Mouse (Mus musculus) lung, embryonic 16.5 days (tissue): ENCODE measurements at regions not wholly inside any gene's neighbourhood (a gene's known extent, or its start where the extent isn't known, plus 50 kb on each side); places are given as distances from the start of the nearest gene placed in this dataset.

ENCODE experiments used
- ATAC-seq: fragments of 200-750 bp; cut with Nextera tagmentation; 2 replicates; pipeline ENCODE4 v1.8.0; 2017; ENCODE audit warnings: low read depth, mild to moderate bottlenecking, moderate library complexity
- H3K27ac ChIP-seq: fragments of 300-500 bp; sonication (generic); 2 replicates; pipeline ENCODE4 v1.5.1; 2014; ENCODE audit warnings: mild to moderate bottlenecking, control low read depth, low read length
- H3K27me3 ChIP-seq: fragments of 300-500 bp; sonication (generic); 2 replicates; pipeline ENCODE4 v1.6.1; 2014; ENCODE audit warnings: low read depth, low read length, mixed read lengths; ENCODE audit not compliant: control insufficient read depth, insufficient read depth
- H3K36me3 ChIP-seq: fragments of 300-500 bp; sonication (generic); 2 replicates; pipeline ENCODE4 v1.6.1; 2014; ENCODE audit warnings: low read length; ENCODE audit not compliant: control insufficient read depth, insufficient read depth
- H3K4me1 ChIP-seq: fragments of 300-500 bp; sonication (generic); replicated peaks from 2 replicates; pipeline ENCODE4 v1.6.1; 2014; ENCODE audit warnings: low read length, mixed read lengths; ENCODE audit not compliant: control insufficient read depth, insufficient read depth
- H3K4me2 ChIP-seq: fragments of 300-500 bp; sonication (generic); 2 replicates; pipeline ENCODE4 v1.6.1; 2014; ENCODE audit warnings: low read depth, low read length, control low read depth
- H3K4me3 ChIP-seq: fragments of 300-500 bp; sonication (generic); 2 replicates; pipeline ENCODE4 v1.5.1; 2014; ENCODE audit warnings: mild to moderate bottlenecking, low read length, control low read depth
- H3K9ac ChIP-seq: fragments of 300-500 bp; sonication (generic); 2 replicates; pipeline ENCODE4 v1.6.1; 2014; ENCODE audit warnings: low read length, control low read depth
- H3K9me3 ChIP-seq: fragments of 300-500 bp; sonication (generic); 2 replicates; pipeline ENCODE4 v1.6.1; 2016; ENCODE audit warnings: low read length; ENCODE audit not compliant: control insufficient read depth
- WGBS: fragments of 180-500 bp; shearing (Covaris S2); extraction: QIAGEN DNeasy Blood & Tissue Kit; methylation state at CpG from one replicate; pipeline ENCODE4 v1.1.7; 2014; 5-methylcytosine and 5-hydroxymethylcytosine counted together

- Histone ChIP-seq H3K27ac (no peak overlapping the region), H3K4me2 (no peak overlapping the region), H3K27me3 (no peaks in the 10 kb centered on the region), H3K9ac (no peak overlapping the region), H3K9me3 (no peaks in the 10 kb centered on the region), H3K36me3 (no peaks in the 10 kb centered on the region), H3K4me3 (no peak overlapping the region), H3K4me1 (no peaks in the 10 kb centered on the region)
- WGBS, result 73% methylated on average over 11 of the region's 11 CpGs
- no peak for ATAC-seq
Measured at GRCm38 (mm10) chr7:71816138-71816537, 464.9 kb upstream of the Gm10295 start.

GRCm38 (mm10) chr7:71794201-71794600 is 442.9 kb upstream of the Gm10295 start:
- Histone ChIP-seq H3K27ac (no peak overlapping the region), H3K27me3 (no peaks in the 10 kb centered on the region), H3K4me2 (no peak overlapping the region), H3K9ac (no peak overlapping the region), H3K4me3 (no peak overlapping the region), H3K9me3 (no peaks in the 10 kb centered on the region), H3K36me3 (no peaks in the 10 kb centered on the region), H3K4me1 (no peaks in the 10 kb centered on the region)
- 34% methylated on average over 7 of the region's 7 CpGs for WGBS
- no peak for ATAC-seq

GRCm38 (mm10) chr7:71788401-71788800 is 437.1 kb upstream of the Gm10295 start:
- Histone ChIP-seq H3K4me2 (no peak overlapping the region), H3K36me3 (no peaks in the 10 kb centered on the region), H3K27me3 (no peaks in the 10 kb centered on the region), H3K4me1 (no peaks in the 10 kb centered on the region), H3K9ac (no peak overlapping the region), H3K4me3 (no peak overlapping the region), H3K27ac (no peak overlapping the region), H3K9me3 (no peaks in the 10 kb centered on the region)
- ATAC-seq, result no peak

- H3K9me3 ChIP-seq, result no peaks in the 10 kb centered on the region
- 0 out of 2 replicates have a peak, but pooled peaks have one; percentile 17 for ATAC-seq
- H3K27me3 ChIP-seq, result no peaks in the 10 kb centered on the region
- 57% methylated on average over 4 of the region's 4 CpGs for WGBS
- no peaks in the 10 kb centered on the region for H3K4me1 ChIP-seq
- H3K4me3 ChIP-seq, result no peak overlapping the region
- no peak overlapping the region for H3K27ac ChIP-seq
- H3K4me2 ChIP-seq, result no peak overlapping the region
- H3K36me3 ChIP-seq, result no peaks in the 10 kb centered on the region
- H3K9ac ChIP-seq, result no peak overlapping the region
Measured at GRCm38 (mm10) chr7:71782496-71782895, 431.2 kb upstream of the Gm10295 start.

GRCm38 (mm10) chr7:71749886-71750285 is 398.6 kb upstream of the Gm10295 start:
- H3K27me3 ChIP-seq, result no peaks in the 10 kb centered on the region
- no peaks in the 10 kb centered on the region for H3K36me3 ChIP-seq
- H3K4me1 ChIP-seq, result no peaks in the 10 kb centered on the region
- no peak overlapping the region for H3K4me2 ChIP-seq
- no peak for ATAC-seq
- H3K27ac ChIP-seq, result no peak overlapping the region
- H3K4me3 ChIP-seq, result no peak overlapping the region
- H3K9ac ChIP-seq, result no peak overlapping the region
- 78% methylated on average over 5 of the region's 5 CpGs for WGBS
- H3K9me3 ChIP-seq, result no peaks in the 10 kb centered on the region

GRCm38 (mm10) chr7:71746118-71746897 is 395.0 kb upstream of the Gm10295 start:
- Histone ChIP-seq H3K27ac (no peak overlapping the region), H3K4me3 (no peak overlapping the region), H3K9me3 (no peaks in the 10 kb centered on the region), H3K36me3 (no peaks in the 10 kb centered on the region), H3K4me1 (no peaks in the 10 kb centered on the region), H3K4me2 (no peak overlapping the region), H3K27me3 (no peaks in the 10 kb centered on the region), H3K9ac (no peak overlapping the region)
- 64% methylated on average over 7 of the region's 7 CpGs for WGBS
- no peak for ATAC-seq

- H3K9ac ChIP-seq, result no peak overlapping the region
- H3K4me3 ChIP-seq, result no peak overlapping the region
- no peaks in the 10 kb centered on the region for H3K27me3 ChIP-seq
- no peak overlapping the region for H3K4me2 ChIP-seq
- H3K4me1 ChIP-seq, result no peaks in the 10 kb centered on the region
- H3K9me3 ChIP-seq, result no peaks in the 10 kb centered on the region
- H3K27ac ChIP-seq, result no peak overlapping the region
- no peak for ATAC-seq
- H3K36me3 ChIP-seq, result no peaks in the 10 kb centered on the region
Measured at GRCm38 (mm10) chr7:71728509-71728908, 377.2 kb upstream of the Gm10295 start.

- no peak overlapping the region for H3K4me2 ChIP-seq
- no peak overlapping the region for H3K4me3 ChIP-seq
- ATAC-seq, result no peak
- H3K9ac ChIP-seq, result no peak overlapping the region
- 48% methylated on average over 4 of the region's 4 CpGs for WGBS
- H3K4me1 ChIP-seq, result peaks cover 7% of the 10 kb centered on the region
- H3K9me3 ChIP-seq, result no peaks in the 10 kb centered on the region
- no peaks in the 10 kb centered on the region for H3K27me3 ChIP-seq
- H3K36me3 ChIP-seq, result no peaks in the 10 kb centered on the region
- H3K27ac ChIP-seq, result no peak overlapping the region
Measured at GRCm38 (mm10) chr7:71708209-71708608, 356.9 kb upstream of the Gm10295 start.

GRCm38 (mm10) chr7:71706201-71706600 is 354.9 kb upstream of the Gm10295 start:
- WGBS, result 47% methylated on average over 3 of the region's 3 CpGs
- Histone ChIP-seq H3K36me3 (no peaks in the 10 kb centered on the region), H3K27ac (peak overlapping the region; percentile 47; the same call in 1 of the 2 replicates), H3K4me2 (no peak overlapping the region), H3K4me1 (peaks cover 4% of the 10 kb centered on the region), H3K4me3 (no peak overlapping the region), H3K9me3 (no peaks in the 10 kb centered on the region), H3K27me3 (no peaks in the 10 kb centered on the region), H3K9ac (no peak overlapping the region)
- no peak for ATAC-seq
